Mouse (Mus musculus): ENCODE results near the gene Nacad.

Nacad gene

GRCm38 (mm10) chr11:6605491-6606399 lies at the start of gene Nacad:
TSS of gene Nacad (minus strand) at chr11:6606053.
- in situ Hi-C loops (cut with MboI, MseI), result no loop called here

GRCm38 (mm10) chr11:6654903-6655302 lies 49.0 kb upstream of the Nacad start:
- in situ Hi-C loops (cut with MboI, MseI), result loop anchor here (5.0 to 10.0 kb wide), 4 partner anchors 50 to 482 kb away; no protein-coding TSS in a partner anchor

- in situ Hi-C loops (cut with MboI, MseI), result loop anchor here (5.0 to 10.0 kb wide), 4 partner anchors 52 to 484 kb away; no protein-coding TSS in a partner anchor
Observed at GRCm38 (mm10) chr11:6652978-6653377, 47.1 kb upstream of the Nacad start.

- in situ Hi-C loops (cut with MboI, MseI), result loop anchor here (5.0 to 10.0 kb wide), 4 partner anchors 54 to 487 kb away; no protein-coding TSS in a partner anchor
Observed at GRCm38 (mm10) chr11:6650519-6650918, 44.7 kb upstream of the Nacad start.

GRCm38 (mm10) chr11:6647831-6648724 lies 42.2 kb upstream of the Nacad start:
- in situ Hi-C loops (cut with MboI, MseI), result loop anchor here in 1 of 2 experiments (10.0 kb wide), 1 partner anchor 497 kb away; no protein-coding TSS in a partner anchor

- in situ Hi-C loops (cut with MboI, MseI), result loop anchor here in 1 of 2 experiments (10.0 kb wide), 1 partner anchor 500 kb away; no protein-coding TSS in a partner anchor
Observed at GRCm38 (mm10) chr11:6644566-6644965, 38.7 kb upstream of the Nacad start.

- in situ Hi-C loops (cut with MboI, MseI), result no loop called here
Observed at GRCm38 (mm10) chr11:6639072-6639471, 33.2 kb upstream of the Nacad start.

GRCm38 (mm10) chr11:6638537-6638936 lies 32.7 kb upstream of the Nacad start, which contains the start of gene Wap:
TSS of gene Wap (minus strand) at chr11:6638637.
- in situ Hi-C loops (cut with MboI, MseI), result no loop called here

GRCm38 (mm10) chr11:6636150-6636549 lies 30.3 kb upstream of the Nacad start:
- in situ Hi-C loops (cut with MboI, MseI), result no loop called here

GRCm38 (mm10) chr11:6629655-6630054 lies 23.8 kb upstream of the Nacad start:
- in situ Hi-C loops (cut with MboI, MseI), result loop anchor here in 1 of 2 experiments (10.0 kb wide), 1 partner anchor 105 kb away; the partner anchor contains the start of gene Myo1g

- in situ Hi-C loops (cut with MboI, MseI), result loop anchor here in 1 of 2 experiments (10.0 kb wide), 1 partner anchor 104 kb away; the partner anchor contains the start of gene Myo1g
Observed at GRCm38 (mm10) chr11:6628568-6628967, 22.7 kb upstream of the Nacad start.

GRCm38 (mm10) chr11:6627731-6628130 lies 21.9 kb upstream of the Nacad start:
- in situ Hi-C loops (cut with MboI, MseI), result loop anchor here in 1 of 2 experiments (10.0 kb wide), 1 partner anchor 103 kb away; the partner anchor contains the start of gene Myo1g

- in situ Hi-C loops (cut with MboI, MseI), result loop anchor here in 1 of 2 experiments (10.0 kb wide), 1 partner anchor 102 kb away; the partner anchor contains the start of gene Myo1g
Observed at GRCm38 (mm10) chr11:6626388-6626772, 20.5 kb upstream of the Nacad start.

- in situ Hi-C loops (cut with MboI, MseI), result loop anchor here in 1 of 2 experiments (10.0 kb wide), 1 partner anchor 101 kb away; the partner anchor contains the start of gene Myo1g
Observed at GRCm38 (mm10) chr11:6625478-6626387, 19.9 kb upstream of the Nacad start, which contains the start of gene Tbrg4. TSS of gene Tbrg4 (minus strand) at chr11:6626067.

GRCm38 (mm10) chr11:6624619-6625382 lies 18.9 kb upstream of the Nacad start:
- in situ Hi-C loops (cut with MboI, MseI), result loop anchor here in 1 of 2 experiments (10.0 kb wide), 1 partner anchor 100 kb away; the partner anchor contains the start of gene Myo1g

- in situ Hi-C loops (cut with MboI, MseI), result loop anchor here in 1 of 2 experiments (10.0 kb wide), 1 partner anchor 99 kb away; the partner anchor contains the start of gene Myo1g
Observed at GRCm38 (mm10) chr11:6623704-6624103, 17.9 kb upstream of the Nacad start.

GRCm38 (mm10) chr11:6615250-6616205 lies 9.7 kb upstream of the Nacad start:
- in situ Hi-C loops (cut with MboI, MseI), result no loop called here

- in situ Hi-C loops (cut with MboI, MseI), result no loop called here
Observed at GRCm38 (mm10) chr11:6605021-6605481, 802 bp downstream of the Nacad start.

Measured in T-helper 17 cell (primary cell).